Mouse (Mus musculus): ENCODE data around the gene Fancc. TPM values are rescaled to one million over a fixed set of nuclear protein-coding genes. Genes with fewer than 3 reads are reported as not detected.

Gene Fancc
- total RNA-seq, 2 experiments from 2014 or later: 7.9 to 10.3 TPM

DNA sequence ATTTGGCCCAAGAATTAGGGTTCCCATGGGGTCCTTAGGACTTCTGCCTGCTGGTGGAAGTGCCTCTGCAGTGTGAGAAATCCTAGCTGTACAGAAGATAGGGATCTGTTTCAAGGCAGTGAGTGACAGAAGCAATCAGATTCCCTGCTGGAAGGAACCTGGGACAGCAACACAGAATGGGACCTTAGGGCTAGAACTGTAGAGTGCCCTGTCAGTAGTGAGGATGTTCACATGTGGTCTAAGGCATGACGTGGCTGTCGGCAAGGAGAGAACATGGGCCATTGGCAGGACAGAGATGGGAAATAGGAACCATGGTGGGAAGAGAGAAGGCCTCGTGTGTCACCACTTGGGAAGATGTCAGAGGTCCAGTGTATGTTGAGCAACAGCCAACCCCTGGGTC, 187.5 kb downstream of the Fancc start:
- DNase-seq (ENCODE audit: extremely low spot score in 1 of 2, low spot score in 2 of 2): no peak
- intact Hi-C loops (cut with DNase I): no loop called here

DNA sequence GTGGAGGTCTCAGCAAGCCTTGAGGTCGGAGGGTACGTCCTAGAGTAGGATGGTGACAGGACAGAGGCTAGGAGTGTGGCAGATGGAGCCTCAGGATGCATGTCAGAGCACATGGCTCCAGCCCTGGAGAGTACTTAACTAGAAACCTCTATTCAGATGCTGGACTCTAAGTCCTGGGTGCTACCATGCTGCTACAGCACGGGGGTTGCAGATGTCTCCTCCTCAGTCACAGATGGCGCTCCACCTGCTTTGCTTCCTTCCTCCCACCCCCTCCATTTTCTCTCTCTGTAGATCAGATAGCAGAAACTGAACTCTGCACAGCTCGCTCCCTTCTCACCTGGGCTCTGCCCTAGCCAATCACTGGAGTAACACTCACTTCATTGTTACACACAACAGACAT, 190.3 kb downstream of the Fancc start:
- DNase-seq (ENCODE audit: extremely low spot score in 1 of 2, low spot score in 2 of 2): no peak
- intact Hi-C loops (cut with DNase I): no loop called here

DNA sequence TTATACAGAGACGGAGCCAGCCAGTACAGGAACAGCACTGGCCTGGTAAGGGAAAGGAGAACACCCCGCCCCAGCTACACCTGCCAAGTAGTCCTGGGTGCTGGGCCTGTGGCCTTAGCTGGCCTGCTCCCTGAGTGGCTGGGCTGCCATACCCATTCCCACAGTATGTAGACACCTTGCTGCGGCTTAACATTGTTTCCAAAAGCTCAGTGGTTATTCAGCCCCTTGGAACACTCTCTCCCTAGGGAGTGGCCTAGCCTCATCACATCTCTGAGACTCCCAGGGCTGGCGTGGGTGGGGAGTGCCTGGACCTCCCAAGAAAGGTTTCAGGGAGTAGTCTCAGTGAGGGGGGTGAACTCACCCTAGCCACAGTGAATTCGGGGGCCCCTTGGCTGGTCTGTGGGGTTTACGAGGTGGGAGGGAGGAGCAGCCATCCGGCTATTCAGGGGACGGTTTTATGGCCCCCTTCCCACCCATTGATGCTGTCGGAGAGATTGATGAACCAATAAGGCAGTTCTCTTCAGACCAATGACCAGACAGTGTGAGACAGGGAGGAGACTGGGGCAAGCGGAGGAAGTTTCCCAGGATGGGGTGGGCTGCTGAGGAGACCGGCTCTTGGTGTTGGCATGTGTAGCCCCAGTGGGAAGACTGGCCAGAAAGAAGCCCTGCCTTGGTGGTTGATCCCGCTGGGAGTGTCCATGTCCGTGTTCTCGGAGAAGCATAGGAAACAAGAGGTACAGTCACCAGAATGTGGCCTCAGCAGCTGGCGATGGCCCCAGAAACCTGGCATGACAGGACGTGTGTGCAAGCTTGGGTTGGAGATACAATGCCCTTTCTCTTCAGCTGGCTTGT, 191.7 kb downstream of the Fancc start:
- DNase-seq (ENCODE audit: extremely low spot score in 1 of 2, low spot score in 2 of 2): no peak
- intact Hi-C loops (cut with DNase I): no loop called here

DNA sequence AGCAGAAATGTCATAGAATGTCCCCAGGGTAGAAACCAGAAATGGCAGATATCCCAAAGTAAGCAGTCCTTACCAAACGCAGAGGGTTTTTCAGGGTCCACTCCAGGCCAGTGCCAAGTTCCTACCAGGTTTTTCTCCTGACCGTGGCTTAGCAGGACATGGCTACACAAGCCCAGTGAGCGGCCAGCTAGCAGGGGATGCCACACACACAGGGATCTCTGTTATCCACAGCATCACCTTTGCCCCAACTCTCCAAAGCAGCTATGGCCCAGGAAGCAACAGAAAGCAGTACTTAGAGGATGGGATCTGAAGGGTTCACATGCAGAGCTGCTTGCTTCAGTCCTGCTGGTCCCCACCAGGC, 192.3 kb downstream of the Fancc start:
- DNase-seq (ENCODE audit: extremely low spot score in 1 of 2, low spot score in 2 of 2): no peak
- intact Hi-C loops (cut with DNase I): no loop called here

DNA sequence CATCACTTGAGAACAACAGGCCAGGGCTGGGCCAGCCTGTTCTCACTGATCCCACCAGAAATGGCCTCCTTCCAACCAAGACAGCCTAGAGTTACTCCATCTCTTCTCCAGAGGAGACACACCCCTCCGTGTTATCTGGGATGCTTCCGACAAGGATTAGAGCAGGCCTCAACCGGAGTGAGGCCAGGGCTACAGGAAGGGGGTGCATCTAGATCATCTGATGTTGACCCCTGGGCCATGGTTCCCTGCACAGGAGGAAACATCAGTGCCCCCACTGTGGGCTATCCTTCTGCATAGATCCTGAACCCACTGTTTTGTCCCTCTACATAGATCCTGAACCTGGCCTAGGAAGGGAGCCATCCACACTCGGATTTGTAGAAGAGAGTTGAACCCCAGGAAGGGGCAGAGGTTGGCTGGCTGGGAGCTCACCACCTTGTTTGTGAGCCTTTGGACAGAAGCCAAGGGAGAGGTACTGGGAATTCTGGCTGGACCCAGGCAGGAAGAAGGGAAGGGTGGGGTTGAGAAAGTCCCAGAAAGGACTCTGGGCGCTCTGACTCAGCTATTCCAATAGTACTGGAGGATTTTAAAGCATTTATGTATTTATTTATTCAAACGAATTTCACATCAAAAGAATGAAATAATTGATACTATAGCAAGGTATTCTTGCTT, 192.8 kb downstream of the Fancc start:
- no peak for DNase-seq (ENCODE audit: extremely low spot score in 1 of 2, low spot score in 2 of 2)
- intact Hi-C loops (cut with DNase I): no loop called here

DNA sequence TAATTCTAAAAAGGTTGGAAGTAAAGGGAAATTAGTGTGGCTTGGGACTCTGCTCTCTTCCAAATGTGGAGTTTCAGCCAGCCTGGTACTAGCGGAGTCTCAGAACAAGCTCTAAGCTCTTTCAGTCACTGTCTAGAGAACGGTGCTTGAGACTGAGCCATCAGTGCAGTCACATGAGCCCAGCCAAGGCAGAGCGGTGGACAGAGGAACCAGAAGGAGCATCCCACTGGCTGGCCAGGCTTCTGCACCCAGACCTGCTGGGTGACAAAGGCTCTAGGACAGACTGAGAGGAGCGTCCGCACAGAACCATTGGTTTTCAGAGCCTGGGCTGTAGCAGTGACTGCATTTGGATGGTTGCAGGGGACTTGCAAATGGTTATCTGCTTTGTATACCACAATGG, 194.7 kb downstream of the Fancc start:
- intact Hi-C loops (cut with DNase I): no loop called here
- DNase-seq (ENCODE audit: extremely low spot score in 1 of 2, low spot score in 2 of 2): no peak

DNA sequence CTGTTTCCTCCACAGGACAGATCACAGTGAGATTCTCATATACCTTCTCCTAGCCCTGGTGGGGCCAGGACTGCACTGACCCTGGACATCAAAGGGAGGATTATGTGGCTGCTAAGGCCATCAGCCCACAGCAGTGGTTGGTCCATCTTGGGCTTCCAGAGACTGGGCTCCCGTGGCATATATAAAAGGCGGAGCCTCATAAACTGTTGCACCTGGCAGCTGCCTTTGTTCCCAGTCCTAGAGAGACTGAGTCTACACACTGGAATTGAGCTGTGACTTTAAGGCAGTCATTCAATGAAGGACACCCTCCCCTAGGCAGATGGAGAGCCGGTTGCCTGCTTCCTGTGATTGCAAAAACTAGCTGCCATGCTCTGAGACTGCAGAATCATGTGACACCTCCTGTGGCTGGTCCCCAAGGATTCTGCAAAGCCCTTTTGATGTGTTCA, 195.3 kb downstream of the Fancc start:
- peak in 1 of 2 experiments; percentile 53 for DNase-seq (ENCODE audit: extremely low spot score in 1 of 2, low spot score in 2 of 2)
- intact Hi-C loops (cut with DNase I): no loop called here

DNA sequence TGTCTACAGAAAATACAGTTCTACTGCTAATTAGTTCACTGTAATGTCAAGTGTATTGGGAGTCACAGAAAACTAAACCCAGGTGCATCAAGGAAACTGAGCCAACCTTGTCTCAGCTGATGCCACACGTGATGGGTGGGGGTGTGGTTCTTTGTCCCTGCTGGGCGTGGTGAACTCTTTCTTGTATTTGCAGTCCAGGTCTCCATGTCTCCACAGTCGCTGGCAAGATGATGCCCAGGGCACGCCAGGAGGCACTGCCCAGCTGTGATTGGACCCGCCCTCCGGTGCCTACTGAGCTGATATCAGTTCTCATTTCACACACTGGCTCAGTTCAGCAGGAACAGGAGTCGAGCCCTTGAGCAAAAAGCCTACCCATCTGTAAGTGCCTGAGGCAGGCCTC, 196.1 kb downstream of the Fancc start:
- DNase-seq (ENCODE audit: extremely low spot score in 1 of 2, low spot score in 2 of 2): no peak
- intact Hi-C loops (cut with DNase I): no loop called here

DNA sequence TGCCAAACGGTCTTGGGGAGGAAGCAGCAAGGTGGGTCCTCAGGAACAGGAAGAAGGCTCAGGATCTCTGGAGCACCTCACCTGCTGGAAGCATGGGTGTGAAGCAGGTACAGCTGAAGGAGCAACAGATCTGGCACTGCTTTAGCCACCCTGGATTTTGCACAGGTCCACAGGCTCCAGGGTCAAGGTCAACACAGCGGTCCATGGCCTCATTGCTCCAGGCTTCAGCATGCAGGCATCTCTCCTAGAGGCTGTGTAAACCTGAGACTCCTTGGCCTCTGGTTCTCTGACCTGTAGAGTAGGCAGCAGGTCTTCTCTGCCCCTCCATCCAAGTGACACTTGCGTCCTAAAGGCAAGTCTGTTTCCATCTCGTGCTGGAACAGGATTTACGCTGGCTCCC, 198.1 kb downstream of the Fancc start:
- intact Hi-C loops (cut with DNase I): no loop called here
- DNase-seq (ENCODE audit: extremely low spot score in 1 of 2, low spot score in 2 of 2): no peak

DNA sequence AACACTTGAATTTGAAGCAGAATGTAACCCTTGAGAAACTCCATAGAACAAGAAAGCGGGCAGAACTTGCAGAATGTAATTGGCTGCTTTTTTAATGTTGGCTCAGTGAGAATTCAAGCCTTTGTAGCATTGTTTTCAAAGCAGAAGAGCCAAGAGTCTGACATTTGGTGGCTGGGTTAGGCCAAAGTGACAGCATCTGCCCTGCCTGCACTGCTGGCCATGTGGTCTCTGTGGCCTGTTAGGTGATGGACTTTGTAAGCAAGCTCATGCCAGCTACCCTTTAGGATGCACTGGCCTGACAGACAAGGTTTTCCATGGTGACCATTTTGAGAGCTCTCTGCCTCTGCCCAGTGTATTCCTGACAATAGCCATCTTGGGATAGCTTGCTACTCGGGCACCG, 199.1 kb downstream of the Fancc start:
- no peak for DNase-seq (ENCODE audit: extremely low spot score in 1 of 2, low spot score in 2 of 2)
- intact Hi-C loops (cut with DNase I): no loop called here

DNA sequence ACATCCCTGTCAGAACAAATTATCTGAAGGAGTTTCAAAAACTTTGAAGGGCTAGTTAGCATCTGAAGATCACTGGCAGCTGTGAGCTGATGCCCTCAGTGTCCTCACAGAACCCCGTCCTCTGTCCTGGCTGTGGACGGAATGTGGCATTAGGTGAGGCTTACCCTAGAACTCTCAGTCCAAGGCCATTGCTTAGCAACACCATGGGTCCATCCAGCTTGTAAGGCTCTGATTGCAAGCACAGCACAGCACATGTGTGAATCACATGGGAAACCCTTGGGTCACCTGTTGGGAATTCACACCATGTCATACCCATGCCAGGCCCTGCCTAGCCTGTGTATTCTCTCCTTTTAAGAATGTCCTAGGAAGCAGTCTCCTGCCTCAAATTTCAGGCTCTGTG, 200.1 kb downstream of the Fancc start:
- no peak for DNase-seq (ENCODE audit: extremely low spot score in 1 of 2, low spot score in 2 of 2)
- intact Hi-C loops (cut with DNase I): no loop called here

DNA sequence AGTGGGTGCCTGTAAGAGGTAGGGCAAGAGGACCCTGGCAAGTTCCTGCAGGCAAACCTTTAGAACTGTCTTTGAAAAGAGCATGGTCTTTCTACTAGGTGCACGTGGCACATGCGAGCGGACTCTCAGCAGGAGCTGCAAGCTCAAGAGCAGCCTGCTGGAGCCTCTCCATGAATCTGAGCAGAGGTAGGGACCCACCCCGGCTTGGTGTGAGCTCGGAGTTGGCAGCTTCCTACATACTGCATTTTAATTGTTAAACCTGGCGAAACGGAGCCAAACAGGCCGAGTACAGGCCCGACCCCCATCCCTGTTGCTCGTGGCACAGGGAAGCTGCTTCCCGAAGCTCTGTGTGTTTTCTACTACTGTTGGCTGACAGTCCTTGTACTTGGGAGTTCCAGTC, 200.8 kb downstream of the Fancc start:
- DNase-seq (ENCODE audit: extremely low spot score in 1 of 2, low spot score in 2 of 2): peak in 1 of 2 experiments; percentile 22
- intact Hi-C loops (cut with DNase I): no loop called here

DNA sequence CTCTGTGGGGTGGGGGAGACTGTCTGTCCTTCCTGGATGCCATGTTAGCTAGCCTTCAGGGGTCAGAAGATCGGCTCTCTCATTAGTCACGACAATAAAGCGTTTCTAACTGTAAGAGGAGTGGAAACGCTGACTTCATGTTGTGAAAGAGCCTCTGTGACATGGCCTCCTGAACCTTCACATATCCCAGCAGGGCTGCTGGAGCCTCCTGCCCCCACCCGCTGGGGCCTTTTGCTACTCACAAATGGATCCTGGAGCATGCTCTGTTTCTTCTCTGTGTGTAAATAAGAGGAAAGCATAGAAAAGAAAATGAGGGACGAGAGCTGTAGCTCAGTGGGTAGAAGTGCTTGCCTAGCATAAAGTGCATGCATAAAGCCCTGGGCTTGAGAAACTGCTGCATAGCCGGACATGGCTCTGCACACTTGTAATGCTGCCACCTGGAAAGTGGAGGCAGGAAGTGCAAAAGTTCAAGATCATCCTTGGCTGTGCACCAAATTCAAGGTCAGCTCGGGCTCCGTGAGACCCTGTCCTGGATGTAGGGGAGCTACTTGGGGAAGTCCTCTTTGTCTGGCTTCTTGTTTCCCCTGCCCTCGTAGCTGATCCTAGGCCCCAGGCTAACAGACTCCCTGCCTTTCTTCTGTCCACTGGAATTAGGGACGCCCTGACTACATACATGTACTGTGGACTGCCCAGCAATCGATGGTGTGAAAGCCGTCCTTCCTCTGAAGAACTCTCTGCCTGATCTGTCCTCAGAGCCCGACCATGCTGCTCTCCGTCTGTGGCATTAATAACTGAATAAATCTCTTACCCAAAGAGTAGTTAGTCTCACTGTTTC, 202.5 kb downstream of the Fancc start:
- DNase-seq (ENCODE audit: extremely low spot score in 1 of 2, low spot score in 2 of 2): peak in 1 of 2 experiments; percentile 68
- intact Hi-C loops (cut with DNase I): no loop called here

DNA sequence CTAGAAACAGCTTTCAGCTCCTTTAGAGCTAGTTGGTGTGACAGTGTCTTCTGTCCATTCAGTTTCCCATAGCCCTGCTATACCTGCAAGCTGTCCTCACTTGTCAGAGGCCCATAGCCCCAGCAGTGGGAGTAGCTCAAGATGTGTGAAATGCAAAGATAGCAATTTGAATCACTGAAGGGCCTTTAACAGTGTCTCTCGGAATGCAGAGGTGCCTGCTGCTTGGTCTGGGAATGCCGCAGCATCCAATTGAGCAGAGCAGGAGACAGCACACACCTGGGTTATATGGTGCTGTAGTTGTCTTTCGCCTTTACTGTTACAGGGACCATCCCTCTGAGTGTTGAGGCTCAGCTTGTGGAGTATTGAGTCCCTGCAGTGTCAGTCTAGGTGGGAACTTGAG, 203.4 kb downstream of the Fancc start:
- DNase-seq (ENCODE audit: extremely low spot score in 1 of 2, low spot score in 2 of 2): no peak
- intact Hi-C loops (cut with DNase I): no loop called here

DNA sequence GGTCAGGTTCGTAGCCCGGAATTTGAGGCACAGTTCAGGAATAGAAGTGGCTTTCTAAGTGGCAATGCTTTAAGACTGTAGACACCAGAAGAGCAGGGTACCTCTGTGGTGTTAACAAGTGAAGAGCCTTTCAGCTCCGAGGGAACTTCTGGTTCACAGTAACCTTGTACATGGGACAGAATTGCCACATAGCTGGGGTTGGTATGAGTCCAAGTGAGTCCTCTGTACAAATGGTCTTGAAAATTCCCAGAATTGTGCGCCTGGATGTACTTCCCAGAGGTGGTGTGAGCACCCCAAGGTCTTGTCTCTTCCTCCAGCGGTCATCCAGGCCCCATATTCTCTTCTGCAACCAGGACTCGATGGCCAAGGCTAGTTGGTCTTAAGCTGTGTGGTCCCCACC, 206.1 kb downstream of the Fancc start:
- no peak for DNase-seq (ENCODE audit: extremely low spot score in 1 of 2, low spot score in 2 of 2)
- intact Hi-C loops (cut with DNase I): no loop called here

DNA sequence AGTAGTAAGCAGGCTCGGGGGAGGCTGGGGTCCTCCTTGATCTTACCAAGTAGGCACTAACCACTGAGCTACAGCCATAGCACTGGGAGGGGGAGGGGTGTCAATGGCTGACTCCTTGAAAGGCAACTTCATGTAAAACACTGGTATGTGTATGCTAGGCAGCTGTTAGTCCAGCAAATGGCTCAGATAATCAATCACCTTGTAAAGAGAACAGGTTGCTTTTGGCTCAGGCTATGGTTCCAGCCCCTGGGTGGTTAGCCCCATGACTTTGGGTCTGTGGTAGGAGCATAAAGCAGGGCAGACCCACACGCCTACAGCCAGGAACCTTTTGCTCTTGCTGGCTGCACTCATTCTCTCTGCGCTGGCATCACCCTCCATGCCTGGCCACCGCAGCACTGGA, 207.0 kb downstream of the Fancc start:
- intact Hi-C loops (cut with DNase I): no loop called here

DNA sequence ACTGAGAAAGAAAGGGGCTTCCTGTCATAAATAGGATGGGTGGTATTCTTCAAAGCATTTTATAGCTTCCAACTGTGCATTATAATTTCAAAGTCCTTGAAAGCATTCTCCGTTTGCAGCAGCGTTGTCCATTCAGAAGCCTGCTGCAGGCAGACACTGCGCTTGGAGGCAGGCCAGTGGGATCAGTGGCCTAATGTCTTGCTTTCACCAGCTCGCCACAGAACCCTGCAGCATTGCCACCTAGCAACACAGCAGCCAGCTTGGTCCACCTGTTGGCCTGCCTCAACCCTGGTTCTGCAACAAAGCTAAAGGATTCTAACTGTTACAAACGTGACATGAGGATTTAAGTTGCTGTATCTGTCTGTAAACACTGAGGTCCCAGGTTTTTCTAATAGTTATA, 207.4 kb downstream of the Fancc start:
- intact Hi-C loops (cut with DNase I): no loop called here
- no peak for DNase-seq (ENCODE audit: extremely low spot score in 1 of 2, low spot score in 2 of 2)

More for the DNA sequence above, 207.0 kb downstream of the Fancc start:
- DNase-seq (ENCODE audit: extremely low spot score in 1 of 2, low spot score in 2 of 2): no peak

DNA sequence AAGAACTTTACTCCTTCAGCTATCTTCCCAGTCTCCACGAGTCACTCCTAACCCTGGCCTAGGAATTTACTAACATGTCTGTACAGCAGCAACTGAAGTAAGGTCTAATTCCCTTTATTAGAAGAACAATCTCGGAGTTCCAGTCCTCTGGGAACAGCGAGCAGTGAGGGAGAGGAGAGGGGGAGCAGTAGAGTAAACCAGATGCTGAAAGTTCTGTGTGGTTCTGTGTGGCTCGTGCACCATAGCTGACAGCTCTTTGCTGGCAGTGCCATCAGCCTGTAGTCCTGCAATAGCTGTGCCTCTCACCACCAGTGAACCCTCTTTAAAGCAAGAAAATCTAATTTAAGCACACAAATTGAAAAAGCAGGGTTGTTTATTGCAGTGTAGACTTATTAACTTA, 207.9 kb downstream of the Fancc start:
- intact Hi-C loops (cut with DNase I): no loop called here
- DNase-seq (ENCODE audit: extremely low spot score in 1 of 2, low spot score in 2 of 2): no peak

DNA sequence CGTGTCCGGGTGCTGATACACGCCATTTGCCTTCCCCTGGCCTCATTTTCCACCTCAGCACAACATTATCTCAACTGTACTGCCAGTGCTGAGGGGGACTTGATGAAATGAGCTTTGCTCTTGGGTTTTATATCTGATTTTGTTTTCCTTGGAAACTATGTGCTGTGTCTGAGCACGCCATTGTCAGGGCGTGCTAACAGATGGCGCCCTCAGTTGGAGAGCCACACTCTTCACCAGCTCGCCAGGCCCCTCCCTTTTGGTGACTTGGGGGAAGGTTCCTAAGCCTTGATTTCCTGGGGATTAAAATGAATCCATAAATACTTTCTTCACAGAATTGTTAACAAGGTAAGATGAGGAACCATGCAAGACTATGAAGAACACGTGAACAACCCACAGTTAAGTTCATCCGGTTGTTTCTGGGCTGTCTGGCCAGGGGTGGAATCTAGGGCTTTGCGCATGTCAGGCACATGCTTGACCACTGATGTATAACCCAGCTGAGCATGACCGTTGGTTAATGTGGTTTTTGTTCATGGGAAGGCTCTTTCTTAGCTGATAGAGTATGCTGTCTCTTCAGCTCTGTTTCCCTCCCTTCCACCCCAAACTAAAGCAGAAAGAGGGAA, 210.5 kb downstream of the Fancc start:
- intact Hi-C loops (cut with DNase I): no loop called here
- DNase-seq (ENCODE audit: extremely low spot score in 1 of 2, low spot score in 2 of 2): no peak

All from left cerebral cortex, postnatal 10 days (tissue).